Mouse (Mus musculus): Measurements from ENCODE around the gene Runx3. TPM values are rescaled to one million over a fixed set of nuclear protein-coding genes. Genes with fewer than 3 reads are reported as not detected.

The Runx3 gene
- total RNA-seq, 2 experiments from 2014 or later, result 0.26 to 0.32 TPM

- intact Hi-C loops (cut with DNase I), result no loop called here
Observed at GRCm38 (mm10) chr4:135113656-135114055, 6.8 kb upstream of the Runx3 start.

GRCm38 (mm10) chr4:135114301-135114700, 6.2 kb upstream of the Runx3 start:
- intact Hi-C loops (cut with DNase I), result no loop called here
- no peak for DNase-seq

More at GRCm38 (mm10) chr4:135113656-135114055, 6.8 kb upstream of the Runx3 start:
- no peak for DNase-seq

- no peak for DNase-seq
- intact Hi-C loops (cut with DNase I), result no loop called here
Observed at GRCm38 (mm10) chr4:135115426-135116170, 4.9 kb upstream of the Runx3 start.

GRCm38 (mm10) chr4:135116391-135116790, 4.1 kb upstream of the Runx3 start:
- intact Hi-C loops (cut with DNase I), result no loop called here
- no peak for DNase-seq

GRCm38 (mm10) chr4:135117846-135118245, 2.6 kb upstream of the Runx3 start:
- intact Hi-C loops (cut with DNase I), result no loop called here
- DNase-seq, result no peak

- no peak for DNase-seq
- intact Hi-C loops (cut with DNase I), result no loop called here
Observed at GRCm38 (mm10) chr4:135118855-135119474, 1.5 kb upstream of the Runx3 start.

- intact Hi-C loops (cut with DNase I), result no loop called here
- DNase-seq, result no peak
Observed at GRCm38 (mm10) chr4:135123721-135124120, 3.3 kb downstream of the Runx3 start.

GRCm38 (mm10) chr4:135124732-135125131, 4.3 kb downstream of the Runx3 start:
- intact Hi-C loops (cut with DNase I), result no loop called here
- DNase-seq, result no peak

GRCm38 (mm10) chr4:135125152-135125551, 4.7 kb downstream of the Runx3 start:
- intact Hi-C loops (cut with DNase I), result no loop called here
- no peak for DNase-seq

- intact Hi-C loops (cut with DNase I), result no loop called here
- DNase-seq, result no peak
Observed at GRCm38 (mm10) chr4:135126385-135126784, 5.9 kb downstream of the Runx3 start.

- intact Hi-C loops (cut with DNase I), result no loop called here
- DNase-seq, result no peak
Observed at GRCm38 (mm10) chr4:135128841-135129520, 8.5 kb downstream of the Runx3 start.

- no peak for DNase-seq
- intact Hi-C loops (cut with DNase I), result no loop called here
Observed at GRCm38 (mm10) chr4:135130156-135130555, 9.7 kb downstream of the Runx3 start.

GRCm38 (mm10) chr4:135131145-135131544, 10.7 kb downstream of the Runx3 start:
- no peak for DNase-seq
- intact Hi-C loops (cut with DNase I), result no loop called here

GRCm38 (mm10) chr4:135132797-135133196, 12.3 kb downstream of the Runx3 start:
- intact Hi-C loops (cut with DNase I), result no loop called here
- no peak for DNase-seq

GRCm38 (mm10) chr4:135133711-135134110, 13.3 kb downstream of the Runx3 start:
- intact Hi-C loops (cut with DNase I), result no loop called here
- no peak for DNase-seq

GRCm38 (mm10) chr4:135135331-135135730, 14.9 kb downstream of the Runx3 start:
- intact Hi-C loops (cut with DNase I), result no loop called here
- DNase-seq, result no peak

- no peak for DNase-seq
- intact Hi-C loops (cut with DNase I), result no loop called here
Observed at GRCm38 (mm10) chr4:135136202-135136601, 15.8 kb downstream of the Runx3 start.

- DNase-seq, result no peak
- intact Hi-C loops (cut with DNase I), result no loop called here
Observed at GRCm38 (mm10) chr4:135136612-135137011, 16.2 kb downstream of the Runx3 start.

GRCm38 (mm10) chr4:135140647-135141515, 20.4 kb downstream of the Runx3 start:
- DNase-seq, result no peak
- intact Hi-C loops (cut with DNase I), result no loop called here

- DNase-seq, result no peak
- intact Hi-C loops (cut with DNase I), result no loop called here
Observed at GRCm38 (mm10) chr4:135141720-135142119, 21.3 kb downstream of the Runx3 start.

GRCm38 (mm10) chr4:135146734-135147133, 26.3 kb downstream of the Runx3 start:
- no peak for DNase-seq
- intact Hi-C loops (cut with DNase I), result no loop called here

Measured in heart, postnatal 10 days (tissue).